Mouse (Mus musculus) embryonic facial prominence, embryonic 14.5 days (tissue): ENCODE results near the gene Lrig3. TPM values are rescaled to one million over a fixed set of nuclear protein-coding genes. Genes with fewer than 3 reads are reported as not detected.

Source experiments
- ATAC-seq: fragments of 200-750 bp; cut with Nextera tagmentation; 2 replicates; pipeline ENCODE4 v1.8.0; 2017; ENCODE audit warnings: low read depth, moderate number of reproducible peaks, moderate TSS enrichment
- DNase-seq: peaks from one replicate; pipeline ENCODE4 v3.0.0-alpha.2; 2015; ENCODE audit warnings: low spot score
- H3K27ac ChIP-seq: fragments of 300-500 bp; sonication (generic); replicated peaks from 2 replicates; pipeline ENCODE4 v1.5.1; 2014; ENCODE audit warnings: low read depth, mild to moderate bottlenecking, low read length, moderate library complexity
- H3K27me3 ChIP-seq: fragments of 300-500 bp; sonication (generic); replicated peaks from 2 replicates; pipeline ENCODE4 v1.6.1; 2014; ENCODE audit warnings: low read length; ENCODE audit not compliant: control insufficient read depth, insufficient read depth
- H3K36me3 ChIP-seq: fragments of 300-500 bp; sonication (generic); 2 replicates; pipeline ENCODE4 v1.6.1; 2014; ENCODE audit warnings: low read length, mixed read lengths; ENCODE audit not compliant: control insufficient read depth, insufficient read depth
- H3K4me1 ChIP-seq: fragments of 300-500 bp; sonication (generic); 2 replicates; pipeline ENCODE4 v1.6.1; 2014; ENCODE audit warnings: antibody characterized with exemption, low read length; ENCODE audit not compliant: control insufficient read depth, insufficient read depth
- H3K4me2 ChIP-seq: fragments of 300-500 bp; sonication (generic); 2 replicates; pipeline ENCODE4 v1.6.1; 2014; ENCODE audit warnings: low read depth, mild to moderate bottlenecking, low read length, moderate library complexity, mixed read lengths
- H3K4me3 ChIP-seq: fragments of 300-500 bp; sonication (generic); 2 replicates; pipeline ENCODE4 v1.5.1; 2014; ENCODE audit warnings: low read depth, mild to moderate bottlenecking, low read length
- H3K9ac ChIP-seq: fragments of 300-500 bp; sonication (generic); 2 replicates; pipeline ENCODE4 v1.6.1; 2014; ENCODE audit warnings: low read depth, mild to moderate bottlenecking, low read length, moderate library complexity, mixed read lengths
- H3K9me3 ChIP-seq: fragments of 300-500 bp; sonication (generic); 2 replicates; pipeline ENCODE4 v1.6.1; 2016; ENCODE audit warnings: low read length; ENCODE audit not compliant: control insufficient read depth
- WGBS: fragments of 180-500 bp; shearing (Covaris S2); extraction: QIAGEN DNeasy Blood & Tissue Kit; methylation state at CpG from one replicate; pipeline ENCODE4 v1.1.7; 2014; 5-methylcytosine and 5-hydroxymethylcytosine counted together
- polyA plus RNA-seq: library from polyadenylated mRNA; unstranded; fragments of >200 nt; fragmentation: Nextera tagmentation; extraction: Ambion mirVana; gene quantifications from 2 replicates; pipeline ENCODE4 v1.2.1, GENCODE M21; 2014

Lrig3 gene
- polyA plus RNA-seq, 1 experiment from 2014 or later, result 23.6 TPM

DNA sequence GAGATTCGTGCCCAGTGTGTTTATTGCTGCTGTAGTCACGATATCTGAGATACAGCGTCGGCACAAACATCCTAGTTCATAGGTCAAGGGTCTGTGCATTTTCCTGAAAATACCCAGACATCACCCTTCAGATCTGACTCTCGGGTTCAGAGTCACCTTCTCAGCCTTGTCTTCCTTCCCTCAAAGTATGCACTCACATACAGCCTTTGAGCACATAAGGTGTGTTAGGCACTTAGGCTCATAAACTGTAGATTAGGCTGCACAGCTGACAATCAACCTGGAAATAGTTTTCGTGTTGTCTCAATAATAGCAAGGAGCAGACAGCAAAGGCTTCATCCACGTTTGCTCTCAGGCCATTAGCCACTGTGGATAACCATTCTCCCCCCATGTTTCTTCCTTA is 11.6 kb upstream of the Lrig3 start:
- H3K4me2 ChIP-seq, result no peak overlapping the region
- no peak overlapping the region for H3K9ac ChIP-seq
- WGBS, result 69% methylated on average over 7 of the region's 7 CpGs
- DNase-seq (no peak), ATAC-seq (no peak)
- no peaks in the 10 kb centered on the region for H3K9me3 ChIP-seq
- no peaks in the 10 kb centered on the region for H3K36me3 ChIP-seq
- no peaks in the 10 kb centered on the region for H3K27me3 ChIP-seq
- H3K4me3 ChIP-seq, result no peak overlapping the region
- peaks cover 19% of the 10 kb centered on the region for H3K4me1 ChIP-seq
- H3K27ac ChIP-seq, result no peak overlapping the region; the same call in 1 of the 2 replicates

DNA sequence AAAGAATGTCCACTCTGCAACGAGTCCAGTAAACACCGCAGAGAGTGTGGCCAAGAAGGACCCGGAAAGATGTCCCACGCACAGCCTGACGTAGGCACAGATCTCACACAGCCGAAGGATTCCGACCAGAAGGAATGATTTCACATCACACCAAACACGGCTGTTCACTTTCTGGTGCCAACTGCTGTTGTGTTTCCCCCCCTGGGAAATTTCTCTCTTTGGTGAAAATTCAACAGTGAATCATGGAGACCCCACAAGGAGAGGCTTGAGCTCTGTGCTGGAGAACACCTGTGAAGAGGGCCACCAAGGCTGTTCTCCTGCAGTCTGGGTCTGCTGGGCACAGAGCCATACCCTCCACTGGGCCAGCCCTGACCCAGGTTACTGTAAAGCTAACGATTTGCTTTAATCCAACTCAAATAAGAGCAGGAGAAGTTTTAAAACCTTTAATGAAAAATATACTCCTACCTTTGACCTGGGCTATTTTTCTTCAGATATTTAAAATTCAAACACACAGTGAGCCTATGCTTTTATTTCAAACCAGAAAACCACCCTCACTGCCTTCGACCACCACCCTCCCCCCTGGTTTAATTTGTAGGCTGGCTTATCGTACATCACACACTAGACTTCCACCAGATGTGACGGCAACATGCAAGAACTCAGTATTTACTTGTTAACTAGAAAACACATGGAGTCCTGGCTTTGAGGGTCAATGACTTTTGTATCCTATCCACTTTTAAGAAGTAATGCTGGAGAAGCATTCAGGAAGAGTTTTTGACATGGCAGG is 11.0 kb upstream of the Lrig3 start:
- Histone ChIP-seq H3K4me3 (no peak overlapping the region), H3K36me3 (no peaks in the 10 kb centered on the region), H3K4me1 (peaks cover 14% of the 10 kb centered on the region), H3K27ac (no peak overlapping the region; the same call in 1 of the 2 replicates), H3K9me3 (no peaks in the 10 kb centered on the region), H3K27me3 (no peaks in the 10 kb centered on the region), H3K9ac (no peak overlapping the region), H3K4me2 (no peak overlapping the region)
- no peak for DNase-seq
- ATAC-seq, result no peak
- WGBS, result 54% methylated on average over 12 of the region's 12 CpGs

DNA sequence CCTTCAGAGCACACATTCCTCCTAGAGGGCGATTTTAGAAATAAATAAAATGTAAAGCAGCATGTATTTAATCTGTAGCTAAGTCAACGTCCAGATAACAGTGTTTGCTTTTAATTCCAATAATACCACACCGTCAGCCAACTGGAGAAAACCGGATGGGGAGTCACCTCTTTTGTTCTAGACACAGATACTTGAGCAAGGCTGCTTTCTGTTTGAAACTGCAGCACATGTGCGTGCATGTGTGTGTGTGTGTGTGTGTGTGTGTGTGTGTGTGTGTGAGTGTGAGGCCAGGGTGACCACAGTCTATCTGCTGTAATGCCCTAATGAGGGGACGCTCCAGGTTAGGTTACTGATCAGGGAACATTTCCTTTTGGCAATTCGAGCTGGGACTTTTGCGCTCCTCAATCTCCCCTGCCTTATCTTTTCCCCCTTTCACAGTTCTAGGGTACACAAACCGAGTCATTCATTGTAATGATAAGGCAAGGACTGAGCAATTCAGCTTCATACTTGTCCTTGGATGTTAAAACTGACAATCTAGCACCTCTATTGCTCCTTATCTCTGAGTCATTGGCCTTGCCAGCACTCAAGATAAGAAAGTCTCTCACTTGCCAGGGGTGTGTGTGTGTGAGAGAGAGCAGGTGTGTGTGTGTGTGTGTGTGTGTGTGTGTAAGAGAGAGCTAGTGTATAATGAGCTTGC is 4.4 kb upstream of the Lrig3 start:
- Histone ChIP-seq H3K27ac (no peak overlapping the region), H3K4me3 (no peak overlapping the region), H3K27me3 (no peaks in the 10 kb centered on the region), H3K4me1 (peaks cover 18% of the 10 kb centered on the region), H3K36me3 (no peaks in the 10 kb centered on the region), H3K4me2 (no peak overlapping the region), H3K9me3 (no peaks in the 10 kb centered on the region), H3K9ac (no peak overlapping the region)
- DNase-seq (no peak), ATAC-seq (no peak)
- 49% methylated on average over 9 of the region's 9 CpGs for WGBS

DNA sequence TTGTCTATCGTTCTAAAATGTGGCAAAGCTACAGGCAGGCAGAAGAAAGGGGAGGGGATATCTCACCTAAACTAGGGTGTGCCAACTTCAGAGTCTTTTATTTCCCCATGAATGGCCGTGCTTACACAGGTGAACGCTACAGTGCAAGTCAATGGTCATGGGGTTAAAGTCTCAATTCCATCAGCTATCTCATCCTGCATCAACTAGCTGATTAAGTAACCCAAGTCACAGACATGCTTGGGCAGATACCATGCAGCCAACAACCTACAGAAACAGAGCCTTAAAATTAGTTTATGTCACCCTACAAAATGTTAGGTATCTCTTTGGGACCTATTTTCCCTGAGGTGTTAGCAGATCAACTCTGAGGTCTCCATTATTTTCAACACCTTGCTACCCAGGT is 1.3 kb upstream of the Lrig3 start:
- H3K9me3 ChIP-seq, result no peaks in the 10 kb centered on the region
- 73% methylated on average over 3 of the region's 3 CpGs for whole genome bisulfite sequencing

DNA sequence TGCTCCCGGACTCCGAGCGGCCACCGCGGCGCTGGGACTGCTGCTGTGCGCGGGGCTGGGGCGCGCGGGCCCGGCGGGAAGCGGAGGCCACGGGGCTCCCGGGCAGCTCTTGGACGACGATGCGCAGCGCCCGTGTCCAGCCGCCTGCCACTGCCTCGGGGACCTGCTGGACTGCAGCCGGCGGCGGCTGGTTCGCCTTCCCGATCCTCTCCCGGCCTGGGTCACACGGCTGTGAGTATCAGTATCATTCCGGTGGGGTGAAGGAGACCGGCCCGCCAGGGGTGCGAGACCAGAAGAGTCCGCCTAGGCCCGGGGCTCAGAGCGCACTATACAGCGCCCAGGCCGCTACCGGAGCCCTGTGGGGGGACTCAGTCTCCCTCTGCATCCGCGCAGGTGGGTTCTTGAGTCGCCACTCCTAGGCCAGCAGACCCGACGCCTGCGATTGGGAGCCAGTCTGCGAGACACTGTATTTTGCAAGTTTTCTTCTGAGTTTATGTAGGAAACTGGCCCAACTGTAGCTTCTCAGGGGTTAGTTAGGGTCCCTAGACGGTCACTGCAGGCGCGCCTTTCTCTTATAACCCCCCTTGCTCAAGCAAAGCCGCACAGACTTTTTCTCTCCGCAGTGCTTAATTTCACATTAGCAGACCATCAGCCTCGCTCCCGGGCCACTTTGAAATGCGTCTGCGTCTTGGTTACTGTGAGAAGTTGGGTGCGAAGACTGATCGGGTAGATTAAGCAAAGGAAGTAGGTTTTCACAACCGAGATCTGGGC is 698 bp downstream of the Lrig3 start:
- H3K27me3 ChIP-seq, result no peaks in the 10 kb centered on the region
- ATAC-seq (peak; percentile 48), DNase-seq (peak; percentile 64)
- H3K4me1 ChIP-seq, result peaks cover 33% of the 10 kb centered on the region
- peak overlapping the region; percentile 92 for H3K4me2 ChIP-seq
- H3K4me3 ChIP-seq, result peak overlapping the region; percentile 93
- under 1% methylated on average over 31 of the region's 59 CpGs for WGBS
- no peaks in the 10 kb centered on the region for H3K9me3 ChIP-seq
- peak overlapping the region; percentile 100 for H3K9ac ChIP-seq
- H3K36me3 ChIP-seq, result no peaks in the 10 kb centered on the region
- peak overlapping the region; percentile 97 for H3K27ac ChIP-seq

More for the DNA sequence above, 1.3 kb upstream of the Lrig3 start:
- H3K9ac ChIP-seq, result no peak overlapping the region
- H3K36me3 ChIP-seq, result no peaks in the 10 kb centered on the region
- peak overlapping the region; percentile 97; the same call in 1 of the 2 replicates for H3K27ac ChIP-seq
- ATAC-seq, result no peak
- DNase-seq, result no peak
- H3K4me1 ChIP-seq, result peaks cover 15% of the 10 kb centered on the region
- H3K4me3 ChIP-seq, result no peak overlapping the region
- H3K4me2 ChIP-seq, result no peak overlapping the region
- no peaks in the 10 kb centered on the region for H3K27me3 ChIP-seq

DNA sequence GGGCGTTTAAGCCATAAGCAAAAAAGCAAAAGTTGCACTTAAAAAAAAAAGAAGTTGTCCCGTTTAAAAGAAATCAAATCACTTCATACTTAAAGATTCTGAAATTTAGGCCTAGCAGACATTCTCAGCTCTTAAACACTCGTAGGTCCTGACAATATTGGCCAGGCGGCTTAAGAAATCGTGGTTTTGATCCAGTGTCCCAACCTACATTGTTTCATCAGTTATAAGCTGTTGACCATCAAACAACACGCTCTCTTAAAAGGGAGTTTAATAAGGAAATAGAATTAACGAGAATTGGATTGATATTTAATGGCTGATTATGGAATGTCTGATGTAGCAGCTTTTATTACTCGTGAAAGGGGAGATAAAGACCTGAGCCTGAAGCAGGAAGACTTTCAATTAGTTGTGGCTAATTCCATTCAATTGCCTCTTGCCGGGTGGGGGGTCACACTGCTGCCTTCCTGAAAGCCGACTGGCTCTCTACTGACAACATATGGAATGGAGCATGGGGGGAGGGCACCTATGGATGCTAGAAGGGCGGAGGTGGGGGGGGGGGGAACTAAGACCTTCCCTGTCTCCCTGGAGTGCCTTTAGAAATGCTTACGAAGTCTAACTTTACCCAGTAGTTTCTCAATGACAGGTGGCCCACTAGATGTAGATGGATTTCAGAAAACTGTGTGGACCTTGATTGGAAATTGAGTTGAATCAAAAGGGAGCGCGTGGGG is 1.6 kb downstream of the Lrig3 start:
- WGBS, result 2% methylated on average over 14 of the region's 14 CpGs
- H3K4me3 ChIP-seq, result peak overlapping the region; percentile 93
- H3K27me3 ChIP-seq, result no peaks in the 10 kb centered on the region
- peaks cover 40% of the 10 kb centered on the region for H3K4me1 ChIP-seq
- H3K4me2 ChIP-seq, result peak overlapping the region; percentile 92
- ATAC-seq, result no peak
- peaks cover 3% of the 10 kb centered on the region; the same call in 1 of the 2 replicates for H3K36me3 ChIP-seq
- H3K27ac ChIP-seq, result peak overlapping the region; percentile 97
- peak; percentile 77 for DNase-seq
- no peaks in the 10 kb centered on the region for H3K9me3 ChIP-seq
- H3K9ac ChIP-seq, result peak overlapping the region; percentile 100

DNA sequence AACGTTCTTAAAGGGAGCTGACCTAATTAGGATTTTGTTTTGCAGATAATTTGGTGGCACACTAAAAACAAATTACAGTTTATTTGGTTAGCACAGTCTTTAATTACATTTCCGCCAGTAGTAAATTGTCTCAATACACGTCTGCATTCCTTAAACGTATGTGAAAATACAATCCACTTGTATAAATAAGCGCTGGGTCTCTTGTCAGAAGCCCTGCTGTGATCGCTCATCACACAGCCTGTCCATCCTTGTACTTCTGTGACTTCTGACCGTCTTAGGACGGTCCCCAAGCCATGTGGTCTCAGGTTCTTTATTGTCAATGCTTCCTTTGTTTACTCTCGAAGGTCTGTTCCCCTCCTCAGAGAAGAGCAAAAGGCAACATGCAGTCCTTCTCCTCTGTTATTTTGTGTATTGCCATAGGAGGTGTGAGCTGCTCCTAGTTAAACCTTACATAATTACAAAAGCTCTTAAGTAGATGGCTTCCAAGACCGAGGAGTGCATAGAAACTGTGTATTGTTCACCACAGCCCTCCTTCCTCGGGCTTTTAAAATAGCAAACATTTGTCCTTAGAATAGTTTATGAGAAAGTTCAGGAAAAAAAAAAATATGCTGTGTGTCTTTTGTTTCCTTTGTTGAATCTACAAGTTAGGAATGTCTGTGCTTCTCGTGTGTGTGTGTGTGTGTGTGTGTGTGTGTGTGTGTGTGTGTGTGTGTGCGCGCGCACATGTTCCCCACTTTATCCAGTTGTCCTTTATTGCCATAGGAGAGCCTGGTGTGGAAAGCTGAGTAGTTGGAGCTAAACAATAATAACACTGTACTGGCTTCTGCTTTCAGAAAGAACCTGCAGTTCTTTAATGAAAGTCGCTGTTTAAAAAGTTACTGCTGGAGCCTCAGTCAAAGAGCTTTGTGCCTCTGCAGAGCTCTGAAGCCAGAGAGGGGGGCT is 2.5 kb downstream of the Lrig3 start:
- 0 out of 2 replicates have a peak, but pooled peaks have one; percentile 20 for ATAC-seq

More for the DNA sequence above, 2.5 kb downstream of the Lrig3 start:
- H3K9ac ChIP-seq, result peak overlapping the region; percentile 100
- H3K27ac ChIP-seq, result peak overlapping the region; percentile 97
- peaks cover 10% of the 10 kb centered on the region for H3K36me3 ChIP-seq
- H3K4me3 ChIP-seq, result peak overlapping the region; percentile 93
- peak; percentile 66 for DNase-seq
- WGBS, result 5% methylated on average over 16 of the region's 16 CpGs
- H3K4me2 ChIP-seq, result peak overlapping the region; percentile 92
- peaks cover 48% of the 10 kb centered on the region for H3K4me1 ChIP-seq
- no peaks in the 10 kb centered on the region for H3K9me3 ChIP-seq
- H3K27me3 ChIP-seq, result no peaks in the 10 kb centered on the region
